Mouse (Mus musculus): ENCODE measurements around the gene Atp6ap1. TPM values are rescaled to one million over a fixed set of nuclear protein-coding genes. Genes with fewer than 3 reads are reported as not detected.

Gene Atp6ap1
- polyA plus RNA-seq (2017; shearing (Covaris generic)), result 100 to 1,000 TPM; 139 to 153 TPM

DNA sequence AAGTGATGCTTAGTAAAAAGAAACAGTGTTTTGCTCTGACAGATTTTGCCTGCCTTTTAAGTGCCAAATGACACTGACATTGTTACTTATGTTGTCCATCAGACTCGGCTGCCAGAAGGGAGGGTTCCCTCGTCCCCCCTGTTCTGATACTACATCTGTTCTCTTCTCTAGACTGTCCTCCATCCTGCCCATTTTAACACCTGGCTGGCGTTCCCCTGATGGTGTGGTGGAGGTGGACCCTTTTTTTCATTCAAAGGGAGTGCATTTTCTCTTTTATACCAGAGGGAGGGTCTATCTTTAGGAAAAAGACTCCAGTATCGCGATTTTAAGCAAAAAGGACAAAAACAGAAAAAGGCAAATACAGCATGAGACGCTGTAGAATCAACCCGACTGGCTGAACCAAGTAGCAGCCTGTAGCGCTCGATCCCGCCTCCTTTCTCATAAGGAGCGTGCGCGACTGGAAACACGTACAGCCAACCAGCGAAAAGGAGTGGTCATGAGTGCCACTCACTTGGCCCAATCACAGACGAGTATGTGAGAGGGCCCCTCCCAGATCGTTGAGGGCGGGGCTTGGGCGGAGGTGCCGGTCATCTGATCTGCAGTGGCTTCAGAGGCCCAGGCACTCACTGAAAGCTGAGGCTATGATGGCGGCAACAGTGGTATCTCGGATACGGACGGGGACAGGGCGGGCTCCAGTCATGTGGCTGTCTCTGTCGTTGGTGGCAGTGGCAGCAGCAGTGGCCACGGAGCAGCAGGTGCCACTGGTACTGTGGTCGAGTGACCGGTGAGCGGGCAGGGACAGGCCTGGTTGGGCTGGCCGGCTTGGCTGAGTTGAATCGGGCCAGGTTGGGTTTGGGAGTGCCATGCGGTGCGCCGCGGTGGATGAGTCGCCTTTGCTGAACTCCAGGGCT, at the start of gene Atp6ap1:
Gene Atp6ap1, plus strand, starts transcription at position 560 of the 911 bp plus-strand sequence.
- peak; percentile 99 for ATAC-seq

DNA sequence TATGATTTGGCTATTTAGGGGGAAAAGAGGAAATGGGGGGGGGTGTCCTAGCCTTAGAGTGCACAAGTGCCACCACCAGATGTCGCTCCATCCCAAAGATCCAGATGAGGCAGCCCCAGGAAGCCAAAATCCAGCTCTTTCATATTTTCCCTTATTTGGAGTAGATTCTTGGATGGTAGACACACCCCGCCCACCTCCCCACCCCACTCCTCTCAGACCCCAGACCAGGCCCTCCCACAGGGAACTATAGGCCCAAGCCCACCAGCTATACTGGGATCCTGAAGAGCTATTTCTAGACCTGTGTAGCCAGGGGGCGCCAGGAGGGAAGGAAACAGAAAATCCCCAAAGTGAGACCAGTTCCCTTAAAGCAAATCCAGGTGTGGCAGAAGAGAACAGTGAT, 48.2 kb upstream of the Atp6ap1 start:
- no peak for ATAC-seq

GRCm38 (mm10) chrX:74249615-74250014, 47.3 kb upstream of the Atp6ap1 start, which contains the start of gene Flna:
Gene Flna (minus strand): TSS chrX:74249820.
- no peak for ATAC-seq

DNA sequence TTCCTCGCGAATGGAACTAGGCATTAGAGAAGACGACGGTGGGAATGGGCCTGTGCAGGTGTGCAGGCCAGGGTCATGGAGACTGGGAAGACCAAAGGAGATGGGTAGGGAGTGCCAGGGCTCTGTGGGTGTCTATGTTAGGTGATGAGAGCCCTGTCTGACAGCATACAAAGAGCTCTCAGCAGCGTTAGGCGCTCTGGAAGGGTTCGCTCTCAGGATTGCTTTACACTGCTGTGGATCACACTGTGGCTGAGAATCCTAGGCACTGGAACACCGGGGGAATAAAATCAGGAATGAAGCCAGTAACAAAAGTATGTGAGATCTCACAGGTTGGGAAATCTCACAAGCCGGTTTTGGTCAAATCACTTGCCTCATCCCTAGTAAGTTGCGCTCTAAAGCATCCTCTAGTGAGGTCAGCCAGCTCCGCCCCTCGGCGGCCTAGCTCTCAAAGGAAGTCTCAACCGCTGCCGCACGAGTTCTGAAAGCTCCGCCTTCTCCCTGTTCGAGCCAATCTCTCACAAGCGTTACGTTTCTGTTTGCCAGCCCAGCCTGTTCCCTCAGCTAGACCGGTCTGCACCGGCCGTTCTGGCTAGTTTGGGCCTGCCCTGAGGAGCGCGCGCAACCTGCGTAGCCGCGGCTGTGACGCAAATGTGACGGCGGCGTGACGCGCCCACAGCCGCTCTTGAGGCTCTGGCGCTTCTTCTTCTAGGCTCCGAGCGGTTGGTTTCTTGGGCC, 42.6 kb upstream of the Atp6ap1 start, which contains the start of gene Emd:
Gene Emd, plus strand, starts transcription at position 535 of the 735 bp plus-strand sequence.
- peak; percentile 93 for ATAC-seq

DNA sequence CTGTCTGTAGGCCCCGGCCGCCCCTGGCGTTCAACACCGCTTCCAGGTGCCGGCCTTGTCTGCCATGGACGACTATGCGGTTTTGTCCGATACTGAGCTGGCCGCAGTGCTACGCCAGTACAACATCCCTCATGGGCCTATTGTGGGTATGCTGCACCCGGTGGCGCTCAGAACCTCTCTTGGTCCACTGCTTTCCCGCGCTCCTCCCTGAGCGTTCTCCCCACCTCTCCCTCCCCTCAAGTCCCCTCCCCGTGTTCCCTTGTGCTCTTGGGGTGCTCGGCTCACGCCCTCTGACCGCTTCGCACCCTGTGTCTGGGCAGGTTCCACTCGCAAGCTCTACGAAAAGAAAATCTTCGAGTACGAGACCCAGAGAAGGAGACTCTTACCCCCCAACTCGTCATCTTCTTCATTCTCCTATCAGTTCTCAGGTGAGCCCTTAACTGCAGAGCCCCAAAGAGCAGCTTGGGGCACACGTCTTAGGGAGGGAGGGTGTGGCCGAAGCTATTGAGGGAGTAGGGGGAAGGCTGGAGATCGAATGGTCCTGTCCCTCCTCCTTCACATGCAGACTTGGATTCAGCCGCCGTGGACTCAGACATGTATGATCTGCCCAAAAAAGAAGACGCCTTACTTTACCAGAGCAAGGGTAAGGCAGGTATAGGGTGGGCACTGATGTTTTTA, 41.9 kb upstream of the Atp6ap1 start:
- no peak for ATAC-seq

- ATAC-seq, result no peak
Observed at GRCm38 (mm10) chrX:74257746-74258145, 39.2 kb upstream of the Atp6ap1 start.

DNA sequence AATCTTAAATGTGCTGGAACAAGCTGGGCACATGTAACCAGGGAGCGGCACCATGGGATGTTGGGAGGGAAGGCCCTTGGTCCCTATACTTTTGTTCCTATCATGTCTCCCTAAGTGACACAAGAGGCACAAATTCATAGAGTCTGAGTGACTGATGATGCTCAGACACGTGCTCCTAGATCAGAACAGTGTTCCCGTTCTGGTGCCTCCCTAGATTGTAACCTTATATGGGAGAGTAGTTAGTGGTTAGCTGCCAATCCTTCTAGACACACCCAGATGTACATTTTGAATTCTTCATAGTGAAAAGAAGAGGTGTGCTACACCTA, 27.2 kb upstream of the Atp6ap1 start:
- ATAC-seq, result no peak

GRCm38 (mm10) chrX:74270062-74270901, 26.6 kb upstream of the Atp6ap1 start, which contains the start of gene Rpl10:
Gene Rpl10 (plus strand): TSS chrX:74270812.
- peak; percentile 81 for ATAC-seq

DNA sequence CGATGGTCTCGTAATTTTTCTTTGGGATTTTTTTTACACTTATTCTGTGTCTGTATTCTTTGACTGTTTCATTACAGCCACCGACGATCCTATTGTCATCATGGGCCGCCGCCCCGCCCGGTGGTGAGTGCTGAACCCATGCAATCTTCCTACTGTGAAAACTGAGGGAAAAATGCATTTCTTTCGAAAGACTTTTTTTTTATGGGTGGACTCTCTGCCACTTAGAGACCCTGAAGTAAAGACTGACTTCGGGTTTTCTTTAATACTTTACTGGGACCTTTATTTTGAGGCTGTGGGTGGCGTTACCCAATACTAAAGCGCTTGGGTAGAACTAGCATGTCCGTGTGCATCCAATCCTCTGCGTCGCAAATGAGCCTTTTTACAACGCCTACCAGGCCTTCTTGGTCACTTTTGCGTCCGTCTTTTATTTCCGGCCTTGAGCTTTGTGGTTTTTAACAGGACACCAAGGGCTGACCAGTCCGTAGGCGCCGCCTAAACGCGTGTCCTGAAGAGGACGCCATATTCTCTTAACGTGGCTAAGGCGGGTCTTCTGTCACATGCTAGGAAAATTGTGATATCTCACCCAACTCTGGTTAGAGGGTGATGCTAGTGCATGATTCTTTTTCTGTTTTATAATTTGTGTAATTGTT, 25.9 kb upstream of the Atp6ap1 start:
- ATAC-seq, result no peak

DNA sequence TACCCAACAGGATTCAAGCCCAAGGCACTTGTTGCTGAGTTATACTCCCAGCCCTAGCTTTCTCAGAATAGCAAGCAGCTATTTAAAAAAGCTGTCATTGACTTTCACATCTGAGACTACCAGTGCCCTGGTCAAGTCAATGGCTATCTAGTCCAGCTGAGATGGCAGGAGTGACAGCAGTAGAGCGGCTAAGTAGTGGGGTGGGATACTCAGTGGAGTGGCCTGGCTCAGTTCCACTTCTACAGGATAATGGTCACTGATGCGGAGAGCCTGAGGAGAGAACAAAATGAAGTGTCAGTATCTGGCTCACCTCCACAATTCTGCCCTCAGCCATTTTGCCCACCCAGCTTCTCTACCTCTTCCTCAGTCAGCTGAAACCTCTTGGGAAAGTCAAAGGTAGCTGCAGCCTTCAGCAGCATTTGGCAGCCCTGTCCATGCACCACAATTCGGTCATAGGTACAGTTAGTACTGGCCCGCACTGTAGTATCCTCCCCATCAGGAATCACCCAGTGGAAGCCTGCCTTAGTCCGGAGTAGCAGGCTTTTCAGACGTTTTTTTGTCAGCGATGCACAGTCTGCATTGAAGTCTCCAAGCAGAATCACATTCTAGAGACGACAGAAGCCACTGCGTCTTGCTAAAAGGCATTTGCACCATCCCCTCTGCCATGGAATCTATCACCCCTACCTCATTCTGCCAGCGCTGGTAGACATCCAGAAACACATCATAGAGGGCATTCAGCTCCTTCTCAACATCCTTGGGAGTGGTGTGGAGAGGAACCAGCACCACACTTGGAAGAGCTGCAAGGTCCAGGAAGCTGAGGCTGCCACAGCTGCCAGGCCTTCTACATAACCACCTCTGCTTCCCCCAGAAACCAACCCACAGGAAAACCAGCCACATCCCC, 23.2 kb upstream of the Atp6ap1 start:
- no peak for ATAC-seq

GRCm38 (mm10) chrX:74277916-74278315, 19.0 kb upstream of the Atp6ap1 start:
- ATAC-seq, result no peak

- ATAC-seq, result no peak
Observed at GRCm38 (mm10) chrX:74281041-74281731, 15.7 kb upstream of the Atp6ap1 start.

- peak; percentile 54 for ATAC-seq
Observed at GRCm38 (mm10) chrX:74281732-74282394, 15.0 kb upstream of the Atp6ap1 start, which contains the start of the genes Taz and Dnase1l1. Gene Taz (plus strand): TSS chrX:74281912. Gene Dnase1l1 (minus strand): TSS chrX:74282337.

GRCm38 (mm10) chrX:74282395-74283091, 14.4 kb upstream of the Atp6ap1 start:
- peak; percentile 74 for ATAC-seq

- no peak for ATAC-seq
Observed at GRCm38 (mm10) chrX:74283092-74283437, 13.8 kb upstream of the Atp6ap1 start.

DNA sequence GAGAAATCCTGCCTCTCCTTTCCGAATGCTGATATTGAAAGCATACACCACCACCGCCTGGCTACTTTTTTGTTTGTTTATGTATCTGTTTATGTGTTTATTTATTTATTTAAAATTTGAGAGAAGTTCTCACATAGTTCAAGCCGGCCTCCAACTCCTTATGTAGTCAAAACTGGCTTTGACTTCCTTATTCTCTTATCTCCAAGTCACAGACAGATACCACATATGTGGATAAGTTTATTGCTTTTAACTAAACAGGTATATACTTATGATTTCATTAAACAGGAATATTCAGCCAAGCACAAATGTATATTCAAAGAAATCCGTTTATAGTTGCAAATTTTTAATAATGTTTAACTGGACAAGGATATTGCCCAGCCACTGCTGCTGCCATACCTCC, 3.5 kb upstream of the Atp6ap1 start:
- ATAC-seq, result no peak

GRCm38 (mm10) chrX:74298348-74298747, 1.5 kb downstream of the Atp6ap1 start:
- ATAC-seq, result no peak

- no peak for ATAC-seq
Observed at GRCm38 (mm10) chrX:74299721-74300120, 2.8 kb downstream of the Atp6ap1 start.
